Mouse (Mus musculus) gastrocnemius, adult 2 months (tissue): ENCODE data around the gene Actr8. TPM values are rescaled to one million over a fixed set of nuclear protein-coding genes. Genes with fewer than 3 reads are reported as not detected.

ENCODE experiments used
- DNase-seq: peaks from one replicate; pipeline ENCODE4 v3.0.0; 2022
- H3K27ac ChIP-seq: fragments of 200-600 bp; 2 replicates; pipeline ENCODE4 v1.8.1; 2022; ENCODE audit warnings: mild to moderate bottlenecking
- H3K4me3 ChIP-seq: fragments of 200-600 bp; 2 replicates; pipeline ENCODE4 v1.8.1; 2022; ENCODE audit warnings: mild to moderate bottlenecking, moderate library complexity
- CTCF ChIP-seq: fragments of 200-600 bp; IDR thresholded peaks from 2 replicates; pipeline ENCODE4 v1.8.1; 2022; ENCODE audit warnings: antibody characterized with exemption, mild to moderate bottlenecking, moderate library complexity
- intact Hi-C: fragments of 180-260 bp; cut with DNase I; formaldehyde crosslinking; loops from one replicate; pipeline ENCODE4 v1.15.1; 2025
- total RNA-seq, 2 experiments: library from RNA; stranded (reverse); gene quantifications; 2 replicates each; pipeline ENCODE4 v1.2.3; 2021

Gene Actr8
- total RNA-seq, 2 experiments from 2014 or later, result 30.3 to 40.0 TPM

DNA sequence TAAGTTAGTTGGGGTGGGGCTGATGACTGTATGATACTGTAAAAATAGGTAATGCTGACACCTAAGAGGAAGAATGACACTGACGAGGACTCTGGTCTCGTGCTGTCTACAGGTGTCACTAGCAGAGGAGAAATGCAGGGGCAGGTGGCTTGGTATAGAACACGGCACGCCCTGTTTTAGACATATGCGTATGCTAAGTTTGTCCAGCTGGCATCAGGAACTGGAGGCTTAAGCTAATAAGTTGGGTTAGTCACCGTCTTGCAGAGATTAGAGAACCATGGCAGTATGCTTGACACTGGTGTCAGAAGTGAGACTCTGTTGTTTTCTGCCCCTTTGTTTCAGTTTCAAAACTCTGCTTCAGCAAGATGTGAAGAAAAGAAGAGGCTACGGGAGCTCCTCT, 6.7 kb upstream of the Actr8 start:
- no peak for TF ChIP-seq CTCF
- Histone ChIP-seq H3K27ac (no peak overlapping the region), H3K4me3 (no peak overlapping the region)
- intact Hi-C loops, result loop anchor here (10.0 kb wide), 1 partner anchor 503 kb away; the partner anchor contains the start of gene Dcp1a
- DNase-seq, result no peak

DNA sequence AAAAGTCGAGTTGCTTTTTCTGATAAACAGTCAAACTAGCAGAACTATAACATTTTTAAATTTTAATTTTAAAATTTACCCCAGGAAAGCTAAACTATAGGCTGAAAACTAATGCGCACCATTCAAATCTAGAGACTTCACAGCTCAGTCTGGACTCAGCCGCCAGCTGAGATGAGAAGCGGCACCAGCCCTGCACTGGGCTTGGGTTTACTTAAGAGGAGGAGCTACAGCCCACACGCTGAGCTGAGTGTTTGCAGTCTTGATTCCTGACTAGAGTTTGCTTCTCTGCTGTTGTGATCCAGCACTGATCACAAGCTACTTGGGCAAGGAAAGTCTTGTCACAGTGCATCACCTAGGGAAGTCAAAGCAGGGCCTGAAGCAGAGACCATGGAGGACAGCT, 6.1 kb upstream of the Actr8 start:
- TF ChIP-seq CTCF, result no peak
- no peak overlapping the region for H3K4me3 ChIP-seq
- intact Hi-C loops, result loop anchor here (10.0 kb wide), 1 partner anchor 503 kb away; the partner anchor contains the start of gene Dcp1a
- no peak for DNase-seq
- H3K27ac ChIP-seq, result no peak overlapping the region

DNA sequence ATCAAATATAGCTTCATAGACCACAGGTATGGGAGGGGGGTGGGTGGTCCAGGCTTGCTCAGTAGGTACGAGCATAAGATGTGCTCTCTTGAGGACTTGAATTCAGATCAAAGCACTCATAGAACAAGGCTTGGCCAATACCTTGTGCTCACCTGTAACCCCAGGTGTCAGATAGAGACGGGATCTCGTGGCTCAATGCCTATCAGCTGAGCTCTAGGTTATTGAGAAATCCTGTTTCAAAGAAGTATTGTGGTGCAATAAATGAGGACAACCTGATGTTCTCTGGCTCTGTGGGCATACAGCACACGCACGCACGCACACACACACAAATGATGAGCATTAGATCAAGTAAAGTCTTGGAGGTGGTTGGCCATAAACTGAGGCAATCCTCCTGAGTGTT, 1.2 kb upstream of the Actr8 start:
- TF ChIP-seq CTCF, result no peak
- no peak for DNase-seq
- intact Hi-C loops, result loop anchor here (10.0 kb wide), 1 partner anchor 498 kb away; the partner anchor contains the start of gene Dcp1a
- Histone ChIP-seq H3K4me3 (no peak overlapping the region), H3K27ac (no peak overlapping the region)

DNA sequence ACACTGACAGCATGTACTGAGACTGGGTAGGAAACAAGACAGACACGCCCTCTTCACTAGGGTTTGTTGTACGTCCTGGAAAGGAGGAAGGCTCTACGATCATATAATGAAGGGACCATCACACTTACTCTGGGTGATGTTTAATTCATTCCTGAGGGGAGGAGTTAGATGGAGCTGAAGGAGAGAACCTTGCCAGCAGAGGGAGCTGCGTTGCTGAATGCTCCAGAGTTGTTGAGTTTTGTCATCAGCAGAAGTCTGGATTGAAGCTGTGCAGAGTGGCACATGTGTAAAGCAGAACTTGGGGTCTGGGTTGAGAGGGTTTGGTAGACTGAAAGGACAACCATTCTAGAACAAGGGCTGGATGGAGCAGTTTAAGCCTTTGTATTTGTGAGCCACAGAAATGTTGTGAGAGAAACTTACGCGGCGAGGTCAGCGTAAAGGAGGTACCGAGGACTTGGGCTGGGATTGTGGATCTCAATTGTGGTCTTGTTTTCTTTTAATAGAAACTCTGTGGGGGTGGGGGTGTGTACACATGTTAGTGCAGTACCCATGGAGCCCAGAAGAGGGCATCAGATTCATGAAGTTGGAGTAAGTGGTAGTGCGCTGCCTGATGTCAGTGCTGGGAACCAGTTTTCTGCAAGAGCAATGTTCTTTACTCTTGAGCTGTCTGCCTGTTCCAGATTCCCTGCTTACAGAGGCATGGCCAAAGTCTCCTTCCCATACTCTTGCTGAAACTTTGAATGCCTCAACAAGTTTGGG, 2.5 kb downstream of the Actr8 start:
- intact Hi-C loops, result no loop called here
- TF ChIP-seq CTCF, result peak; percentile 29
- no peak for DNase-seq
- no peak overlapping the region for H3K4me3 ChIP-seq
- no peak overlapping the region for H3K27ac ChIP-seq

DNA sequence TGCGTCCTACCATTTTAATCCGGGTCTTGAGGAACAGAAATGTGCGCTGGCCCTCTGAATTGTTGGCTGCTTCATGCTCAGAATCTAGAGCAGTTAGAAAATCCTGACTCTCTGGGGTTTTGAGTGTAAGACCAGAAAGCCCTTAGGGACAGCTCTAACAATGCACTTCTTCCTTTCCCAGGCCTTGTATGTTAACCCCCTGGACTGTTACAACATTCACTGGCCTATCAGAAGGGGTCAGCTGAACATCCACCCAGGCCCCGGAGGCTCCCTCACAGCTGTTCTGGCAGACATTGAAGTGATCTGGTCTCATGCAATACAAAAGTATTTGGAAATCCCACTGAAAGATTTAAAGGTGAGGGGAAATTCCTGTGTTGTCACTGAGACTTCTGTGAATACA, 8.0 kb downstream of the Actr8 start:
- Histone ChIP-seq H3K4me3 (no peak overlapping the region), H3K27ac (no peak overlapping the region)
- no peak for TF ChIP-seq CTCF
- no peak for DNase-seq
- intact Hi-C loops, result no loop called here

DNA sequence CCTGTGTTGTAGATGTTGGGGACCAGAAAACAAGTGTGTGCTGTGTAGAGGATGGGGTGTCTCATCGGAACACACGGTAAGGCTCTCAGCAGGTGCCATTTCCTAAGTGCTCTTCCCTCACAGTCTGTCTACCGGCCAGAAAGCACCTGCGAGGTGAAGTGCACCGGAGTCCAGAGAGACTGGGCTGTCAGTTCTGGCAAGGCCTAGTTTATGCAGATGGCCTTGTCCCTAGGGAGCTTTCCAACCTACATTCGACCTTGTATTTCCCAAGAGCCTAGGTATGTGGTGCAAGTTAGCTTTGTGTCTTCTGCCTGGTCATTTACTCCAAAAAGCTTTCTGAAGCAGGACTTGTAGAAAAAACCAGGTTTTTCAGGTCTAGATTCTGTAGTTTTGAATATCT, 9.1 kb downstream of the Actr8 start:
- no peak for TF ChIP-seq CTCF
- Histone ChIP-seq H3K4me3 (no peak overlapping the region), H3K27ac (no peak overlapping the region)
- intact Hi-C loops, result no loop called here
- DNase-seq, result no peak

DNA sequence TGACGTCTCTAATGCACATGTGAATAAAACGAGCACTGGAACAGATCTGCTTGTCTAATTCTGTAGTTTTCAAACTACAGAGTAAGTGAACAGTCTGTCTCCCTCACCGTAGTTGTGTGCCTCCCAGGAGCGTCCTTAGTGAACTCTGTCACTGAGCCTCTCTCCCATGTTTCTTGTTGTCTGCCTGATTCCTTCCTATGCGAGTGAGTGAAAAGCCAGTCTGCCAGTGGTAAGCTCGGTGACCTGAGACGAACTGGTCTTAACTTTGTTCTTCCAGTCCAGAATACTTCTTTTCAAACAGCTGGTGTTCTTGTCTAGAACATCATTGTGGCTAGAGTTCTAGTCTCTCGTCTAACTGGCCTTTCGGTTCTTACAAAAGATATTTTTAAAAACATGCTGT, 9.6 kb downstream of the Actr8 start:
- intact Hi-C loops, result no loop called here
- Histone ChIP-seq H3K4me3 (no peak overlapping the region), H3K27ac (no peak overlapping the region)
- DNase-seq, result no peak
- TF ChIP-seq CTCF, result no peak

DNA sequence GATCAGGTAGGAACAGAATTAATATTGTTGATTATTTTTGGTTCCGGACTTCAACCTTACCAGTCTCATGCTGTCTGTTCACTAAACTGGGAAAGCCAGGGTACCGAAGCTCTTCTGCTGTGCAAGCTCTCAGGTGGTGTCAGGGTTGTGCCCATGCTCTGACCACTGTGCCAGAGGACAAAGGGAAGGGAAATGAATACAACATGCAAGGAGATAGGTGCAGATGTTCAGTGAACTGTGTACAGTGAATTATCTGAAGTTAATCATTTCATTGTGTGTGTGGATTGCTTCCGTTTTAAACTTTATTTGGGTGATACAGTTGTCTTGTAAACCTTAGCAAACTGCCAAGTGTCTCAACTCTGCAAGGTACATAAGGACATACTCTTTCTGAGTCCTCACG, 10.2 kb downstream of the Actr8 start:
- intact Hi-C loops, result no loop called here
- H3K4me3 ChIP-seq, result no peak overlapping the region
- no peak for DNase-seq

DNA sequence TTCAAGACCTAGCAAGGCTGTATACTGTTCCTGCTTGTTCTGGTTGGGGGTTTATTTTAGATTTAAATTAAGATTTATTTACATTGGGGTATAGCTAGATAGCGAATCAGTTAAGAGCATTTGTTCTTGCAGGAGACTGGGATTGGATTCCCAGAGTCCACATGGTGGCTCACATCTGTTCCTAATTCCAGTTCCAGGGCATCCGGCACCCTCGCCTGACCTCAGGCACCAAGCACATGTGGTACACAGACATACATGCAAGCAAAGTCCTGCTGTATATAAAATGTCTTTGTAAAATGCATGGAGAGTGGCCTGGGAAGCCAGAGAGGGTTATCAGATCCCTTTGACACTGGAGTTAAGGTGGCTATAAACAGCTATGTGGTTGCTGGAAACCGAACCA, 16.8 kb downstream of the Actr8 start:
- Histone ChIP-seq H3K4me3 (no peak overlapping the region), H3K27ac (no peak overlapping the region)
- intact Hi-C loops, result no loop called here
- no peak for TF ChIP-seq CTCF
- DNase-seq, result no peak

More for the DNA sequence above, 10.2 kb downstream of the Actr8 start:
- no peak overlapping the region for H3K27ac ChIP-seq
- no peak for TF ChIP-seq CTCF

DNA sequence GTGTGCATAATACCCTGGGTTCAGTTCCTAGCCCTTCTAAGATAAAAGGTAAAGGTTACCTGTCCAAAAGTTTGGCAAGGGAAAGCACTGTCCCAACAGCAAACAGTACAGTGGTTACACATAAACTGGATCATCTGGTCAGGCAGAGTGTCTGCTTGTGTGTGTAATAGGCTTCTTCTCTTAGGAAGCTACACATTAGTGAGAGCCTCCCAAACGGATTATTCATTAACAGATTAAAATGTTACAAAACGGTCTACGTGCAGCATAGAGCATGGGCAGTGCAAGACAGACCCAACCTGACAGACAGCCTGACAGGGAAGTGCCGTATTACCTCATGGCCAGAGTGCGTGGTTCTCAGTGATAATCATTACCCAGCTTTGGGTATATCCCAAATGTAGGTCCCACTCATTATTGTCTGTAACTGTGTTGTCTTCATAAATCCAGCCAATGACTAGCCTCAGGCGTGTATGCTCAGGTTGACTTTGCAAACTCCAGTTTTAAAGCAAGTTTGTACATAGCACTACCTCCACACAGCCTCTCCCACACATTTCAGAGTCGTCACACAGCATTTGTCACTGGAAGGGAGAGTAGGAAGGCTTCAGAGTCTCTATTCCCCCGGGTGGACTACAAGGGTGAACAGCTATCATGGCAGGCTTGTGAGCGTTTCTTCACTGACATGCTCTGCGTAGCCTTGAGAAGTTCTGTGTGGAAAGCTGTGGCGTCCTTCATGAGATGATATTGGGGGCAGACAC, 18.0 kb downstream of the Actr8 start:
- Histone ChIP-seq H3K4me3 (no peak overlapping the region), H3K27ac (no peak overlapping the region)
- TF ChIP-seq CTCF, result no peak
- DNase-seq, result no peak
- intact Hi-C loops, result no loop called here

DNA sequence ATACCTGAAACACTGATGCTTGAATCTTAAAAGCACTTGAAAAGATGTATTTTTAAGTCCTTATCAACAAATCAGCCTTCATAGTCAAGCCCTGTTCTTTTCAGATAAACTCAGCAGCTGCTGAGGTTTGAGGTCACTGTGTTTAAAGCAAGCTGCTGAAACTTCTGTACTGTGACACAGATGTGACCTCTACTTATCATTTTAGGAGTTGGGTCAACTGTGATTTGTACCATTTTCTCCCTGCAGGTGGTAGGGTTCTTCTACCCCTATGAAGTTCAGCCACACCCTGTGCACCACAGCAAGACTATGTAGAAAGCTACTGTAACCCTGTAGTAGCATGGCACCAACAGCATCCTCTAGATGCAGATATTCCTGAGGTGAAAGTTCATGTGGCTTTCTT, 19.2 kb downstream of the Actr8 start:
- H3K27ac ChIP-seq, result no peak overlapping the region
- intact Hi-C loops, result no loop called here
- no peak for DNase-seq
- no peak for TF ChIP-seq CTCF
- no peak overlapping the region for H3K4me3 ChIP-seq

DNA sequence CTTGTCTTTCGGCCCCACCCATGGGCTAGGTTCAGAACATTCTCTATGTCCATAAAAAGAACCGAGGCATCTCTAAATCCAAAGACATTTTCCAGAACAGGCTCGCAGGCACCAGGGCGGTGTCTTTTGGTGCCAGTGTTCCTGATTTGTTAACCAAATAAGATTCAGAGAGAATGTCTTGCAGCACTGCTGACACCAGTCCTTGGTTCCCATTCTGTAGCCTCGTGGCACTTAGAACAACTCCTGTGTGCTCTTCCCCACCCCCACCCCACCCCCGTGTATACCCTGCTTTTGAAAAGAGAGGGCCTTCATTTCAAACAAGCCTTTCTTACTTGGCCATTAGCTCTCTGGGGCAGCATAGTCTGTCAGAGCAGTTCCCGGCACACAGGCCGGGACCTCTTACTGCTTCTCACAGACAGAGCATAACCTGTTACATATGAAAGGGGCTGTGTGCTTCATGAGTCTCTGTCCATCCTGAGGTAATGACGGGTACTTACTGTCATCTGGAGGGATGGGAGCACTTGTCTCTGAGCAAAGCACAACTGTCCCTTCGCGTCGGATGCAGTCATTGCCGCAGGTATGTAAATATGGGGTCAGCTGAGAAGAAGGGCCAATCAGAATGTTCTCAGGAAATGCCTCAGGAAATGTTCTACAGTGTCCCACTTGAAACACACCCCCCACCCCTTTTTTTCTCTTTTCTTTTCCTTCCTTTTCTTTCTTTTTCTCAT, 20.8 kb downstream of the Actr8 start:
- DNase-seq, result no peak
- intact Hi-C loops, result no loop called here

DNA sequence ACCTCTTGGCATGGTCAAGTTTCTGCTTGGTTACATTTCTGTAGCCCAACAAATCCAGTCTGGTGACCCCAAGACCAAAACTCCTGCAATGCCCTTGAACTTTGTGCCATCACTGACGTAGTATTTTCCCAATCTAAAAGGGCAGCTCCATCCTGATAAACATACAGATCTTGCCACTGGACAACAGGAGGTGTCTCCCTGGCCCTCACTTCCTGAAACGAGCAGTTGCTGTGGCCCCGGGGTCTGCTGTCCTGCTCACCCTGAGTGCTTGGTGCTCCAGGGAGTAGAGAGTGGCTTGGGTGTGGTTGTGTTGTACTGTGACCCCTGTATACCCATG, 21.3 kb downstream of the Actr8 start:
- Histone ChIP-seq H3K4me3 (no peak overlapping the region), H3K27ac (no peak overlapping the region)
- intact Hi-C loops, result no loop called here
- no peak for DNase-seq
- TF ChIP-seq CTCF, result no peak

More for the DNA sequence above, 20.8 kb downstream of the Actr8 start:
- Histone ChIP-seq H3K27ac (no peak overlapping the region), H3K4me3 (no peak overlapping the region)
- TF ChIP-seq CTCF, result no peak
